Mouse (Mus musculus) myocyte (in vitro differentiated cells): Measurements from ENCODE around the gene Cd209b. TPM values are rescaled to one million over a fixed set of nuclear protein-coding genes. Genes with fewer than 3 reads are reported as not detected.

Experiments used
- H3K27me3 ChIP-seq: one replicate; pipeline ENCODE4 v1.6.1; 2011; ENCODE audit not compliant: control insufficient read depth, insufficient read depth, insufficient read length
- H3K36me3 ChIP-seq: one replicate; pipeline ENCODE4 v1.6.1; 2011; ENCODE audit not compliant: control insufficient read depth, insufficient read depth
- H3K4me2 ChIP-seq: one replicate; pipeline ENCODE4 v1.6.1; 2011; ENCODE audit warnings: low read depth, control low read depth
- H3K4me3 ChIP-seq: one replicate; pipeline ENCODE4 v1.5.1; 2011; ENCODE audit warnings: mild to moderate bottlenecking, control low read depth, moderate library complexity
- H3K79me2 ChIP-seq: one replicate; pipeline ENCODE4 v1.6.1; 2011; ENCODE audit not compliant: control insufficient read depth, insufficient read depth
- H3ac ChIP-seq: one replicate; pipeline ENCODE4 v1.6.1; 2011; ENCODE audit not compliant: control insufficient read depth, insufficient read length
- CEBPB ChIP-seq: IDR thresholded peaks from 2 replicates; pipeline ENCODE4 v1.6.1; 2011; ENCODE audit warnings: mild to moderate bottlenecking, moderate library complexity; ENCODE audit not compliant: poor library complexity, insufficient read depth, severe bottlenecking
- E2F4 ChIP-seq: IDR thresholded peaks from one replicate; pipeline ENCODE4 v1.6.1; 2011; ENCODE audit warnings: mild to moderate bottlenecking, control low read depth, moderate library complexity; ENCODE audit not compliant: insufficient read depth
- MAX ChIP-seq: IDR thresholded peaks from one replicate; pipeline ENCODE4 v1.6.1; 2011; ENCODE audit warnings: low read depth, mild to moderate bottlenecking, control low read depth
- MYOD1 ChIP-seq, 3 experiments: IDR thresholded peaks; one replicate each; pipeline ENCODE4 v1.6.1; 2011; ENCODE audit warnings: control low read depth in 2 of 3, low read depth in 2 of 3, mild to moderate bottlenecking in 2 of 3, moderate library complexity in 1 of 3; ENCODE audit not compliant: insufficient read length in 2 of 3, control insufficient read depth in 1 of 3
- MYOG ChIP-seq, 3 experiments: IDR thresholded peaks; one replicate each; pipeline ENCODE4 v1.6.1; 2011; ENCODE audit warnings: control low read depth in 2 of 3, low read depth in 2 of 3, mild to moderate bottlenecking in 2 of 3; ENCODE audit not compliant: insufficient read length in 2 of 3, control insufficient read depth in 1 of 3, insufficient read depth in 1 of 3
- POLR2A ChIP-seq: IDR thresholded peaks from one replicate; pipeline ENCODE4 v1.6.1; 2011; ENCODE audit warnings: low read depth, mild to moderate bottlenecking, control low read depth, moderate library complexity; ENCODE audit not compliant: insufficient read length
- POLR2AphosphoS2 ChIP-seq: IDR thresholded peaks from one replicate; pipeline ENCODE4 v1.6.1; 2011; ENCODE audit warnings: low read depth, control low read depth; ENCODE audit not compliant: insufficient read length
- REST ChIP-seq: IDR thresholded peaks from one replicate; pipeline ENCODE4 v1.6.1; 2011; ENCODE audit warnings: mild to moderate bottlenecking, control low read depth, moderate library complexity; ENCODE audit not compliant: insufficient read depth, insufficient read length
- SRF ChIP-seq: IDR thresholded peaks from one replicate; pipeline ENCODE4 v1.6.1; 2011; ENCODE audit warnings: low read depth; ENCODE audit not compliant: control insufficient read depth, insufficient read length
- TCF12 ChIP-seq: IDR thresholded peaks from one replicate; pipeline ENCODE4 v1.6.1; 2011; ENCODE audit warnings: mild to moderate bottlenecking, control low read depth; ENCODE audit not compliant: poor library complexity, insufficient read depth, severe bottlenecking
- TCF3 ChIP-seq: IDR thresholded peaks from one replicate; pipeline ENCODE4 v1.6.1; 2011; ENCODE audit warnings: low read depth, control low read depth; ENCODE audit not compliant: insufficient read length
- USF1 ChIP-seq: IDR thresholded peaks from one replicate; pipeline ENCODE4 v1.6.1; 2011; ENCODE audit warnings: low read depth, mild to moderate bottlenecking, control low read depth, moderate library complexity
- polyA plus RNA-seq: library from polyadenylated mRNA; unstranded; fragments of >200 nt; fragmentation: generic; extraction: Trizol; gene quantifications from one replicate; pipeline ENCODE4 v1.2.1, GENCODE M21; 2012; ENCODE audit warnings: missing spikeins

The Cd209b gene
- polyA plus RNA-seq, 1 experiment = not detected

GRCm38 (mm10) chr8:3878455-3878854, 48.2 kb downstream of the Cd209b start, which contains the start of gene Cd209d:
TSS of gene Cd209d (minus strand) at chr8:3878555.
- TF ChIP-seq POLR2AphosphoS2 = no peak
- no peak for TF ChIP-seq MYOG (IDR thresholded peaks at IDR 0.05; ENCODE audit: control insufficient read depth in 1 of 3, insufficient read depth in 1 of 3, insufficient read length in 2 of 3, low read depth in 2 of 3)
- TF ChIP-seq MYOD1 (IDR thresholded peaks at IDR 0.05; ENCODE audit: control insufficient read depth in 1 of 3, insufficient read length in 2 of 3, low read depth in 2 of 3) = no peak
- no peak for TF ChIP-seq E2F4
- TF ChIP-seq REST = no peak
- no peak for TF ChIP-seq TCF12
- TF ChIP-seq TCF3 = no peak
- TF ChIP-seq USF1 = no peak
- no peak for TF ChIP-seq CEBPB
- TF ChIP-seq MAX = no peak
- TF ChIP-seq SRF = no peak
- no peak for TF ChIP-seq POLR2A
- Histone ChIP-seq H3K36me3 (no peaks in the 10 kb centered on the region), H3K79me2 (no peaks in the 10 kb centered on the region), H3K4me3 (no peak within 1 kb of the TSS), H3K4me2 (no peak within 1 kb of the TSS), H3ac (no peak within 1 kb of the TSS), H3K27me3 (no peaks in the 10 kb centered on the region)

- Histone ChIP-seq H3K4me3 (no peak overlapping the region), H3K36me3 (no peaks in the 10 kb centered on the region), H3ac (no peak overlapping the region), H3K4me2 (no peak overlapping the region), H3K27me3 (no peaks in the 10 kb centered on the region), H3K79me2 (no peaks in the 10 kb centered on the region)
- TF ChIP-seq TCF12 (no peak), E2F4 (no peak)
Observed at GRCm38 (mm10) chr8:3876121-3876520, 50.5 kb downstream of the Cd209b start.

Other genes with a start within 250 kb of the Cd209b start
- 0.02 TPM for gene Fcer2a, start 232.7 kb downstream of the Cd209b start, polyA plus RNA-seq
- not detected for gene Clec4g, start 206.2 kb downstream of the Cd209b start, polyA plus RNA-seq
- gene Cd209a, start 177.9 kb downstream of the Cd209b start, polyA plus RNA-seq = not detected
- gene Cd209e, start 72.5 kb downstream of the Cd209b start, polyA plus RNA-seq = not detected
- gene Cd209d, start 48.3 kb downstream of the Cd209b start, polyA plus RNA-seq = not detected
- gene Cd209c, start 27.9 kb upstream of the Cd209b start, polyA plus RNA-seq = not detected
- not detected for gene Cd209f, start 179.0 kb upstream of the Cd209b start, polyA plus RNA-seq
- not detected for gene Cd209g, start 207.3 kb upstream of the Cd209b start, polyA plus RNA-seq
- gene Evi5l, start 239.7 kb upstream of the Cd209b start, polyA plus RNA-seq = 18.0 TPM